Mouse (Mus musculus) limb, embryonic 14.5 days (tissue): Measurements from ENCODE around the gene Sez6. TPM values are rescaled to one million over a fixed set of nuclear protein-coding genes. Genes with fewer than 3 reads are reported as not detected.

Source experiments
- ATAC-seq: fragments of 200-750 bp; cut with Nextera tagmentation; 2 replicates; pipeline ENCODE4 v1.8.0; 2017; ENCODE audit warnings: low read depth, moderate number of reproducible peaks, moderate TSS enrichment; ENCODE audit not compliant: low FRiP score
- DNase-seq: peaks from one replicate; pipeline ENCODE4 v3.0.0-alpha.2; 2015; ENCODE audit warnings: low spot score
- H3K27ac ChIP-seq: fragments of 300-500 bp; sonication (generic); replicated peaks from 2 replicates; pipeline ENCODE4 v1.5.1; 2014; ENCODE audit warnings: low read depth, mild to moderate bottlenecking, low read length, moderate library complexity, mixed read lengths
- H3K27me3 ChIP-seq: fragments of 300-500 bp; sonication (generic); 2 replicates; pipeline ENCODE4 v1.6.1; 2014; ENCODE audit warnings: low read length, mixed read lengths; ENCODE audit not compliant: control insufficient read depth, insufficient read depth
- H3K36me3 ChIP-seq: fragments of 300-500 bp; sonication (generic); 2 replicates; pipeline ENCODE4 v1.6.1; 2014; ENCODE audit warnings: mild to moderate bottlenecking, low read length, moderate library complexity, mixed read lengths; ENCODE audit not compliant: control insufficient read depth, insufficient read depth
- H3K4me1 ChIP-seq: fragments of 300-500 bp; sonication (generic); 2 replicates; pipeline ENCODE4 v1.6.1; 2014; ENCODE audit warnings: antibody characterized with exemption, low read length, mixed read lengths; ENCODE audit not compliant: control insufficient read depth, insufficient read depth
- H3K4me2 ChIP-seq: fragments of 300-500 bp; sonication (generic); replicated peaks from 2 replicates; pipeline ENCODE4 v1.6.1; 2014; ENCODE audit warnings: low read depth, mild to moderate bottlenecking, low read length, moderate library complexity; ENCODE audit not compliant: severe bottlenecking
- H3K4me3 ChIP-seq: fragments of 300-500 bp; sonication (generic); replicated peaks from 2 replicates; pipeline ENCODE4 v1.5.1; 2014; ENCODE audit warnings: low read length
- H3K9ac ChIP-seq: fragments of 300-500 bp; sonication (generic); 2 replicates; pipeline ENCODE4 v1.6.1; 2014; ENCODE audit warnings: mild to moderate bottlenecking, low read depth, low read length, moderate library complexity; ENCODE audit not compliant: severe bottlenecking
- H3K9me3 ChIP-seq: fragments of 300-500 bp; sonication (generic); 2 replicates; pipeline ENCODE4 v1.6.1; 2016; ENCODE audit warnings: low read length; ENCODE audit not compliant: control insufficient read depth
- POLR2A ChIP-seq: fragments of 200-500 bp; IDR thresholded peaks from 2 replicates; pipeline ENCODE4 v1.8.0; 2012; ENCODE audit warnings: inconsistent platforms, mild to moderate bottlenecking, moderate library complexity, borderline replicate concordance; ENCODE audit not compliant: insufficient read depth, insufficient read length; ENCODE audit errors: extremely low read depth
- WGBS: fragments of 180-500 bp; shearing (Covaris S2); extraction: QIAGEN DNeasy Blood & Tissue Kit; methylation state at CpG from one replicate; pipeline ENCODE4 v1.1.7; 2014; 5-methylcytosine and 5-hydroxymethylcytosine counted together
- polyA plus RNA-seq, 2 experiments: library from polyadenylated mRNA; depleted of rRNA in 1 of 2; stranded (reverse) in 1 of 2; unstranded in 1 of 2; fragments of >200 nt; fragmentation: Nextera tagmentation in 1 of 2; extraction: Ambion mirVana in 1 of 2; gene quantifications; 2 replicates each; pipeline versions ENCODE4 v1.2.1 to v1.2.3; 2012 to 2014

The Sez6 gene
- polyA plus RNA-seq, 2 experiments: 1.2 to 1.4 TPM

GRCm38 (mm10) chr11:77906097-77906687, 24.4 kb upstream of the Sez6 start:
- Histone ChIP-seq H3K4me1 (peaks cover 7% of the 10 kb centered on the region; the same call in 1 of the 2 replicates), H3K27ac (no peak overlapping the region), H3K27me3 (no peaks in the 10 kb centered on the region), H3K9ac (no peak overlapping the region), H3K36me3 (no peaks in the 10 kb centered on the region), H3K4me2 (no peak overlapping the region), H3K4me3 (no peak overlapping the region), H3K9me3 (no peaks in the 10 kb centered on the region)
- no peak for TF ChIP-seq POLR2A
- DNase-seq: no peak
- ATAC-seq: no peak
- WGBS: 31% methylated on average over 19 of the region's 19 CpGs

- H3K4me1 ChIP-seq: peaks cover 3% of the 10 kb centered on the region; the same call in 1 of the 2 replicates
- DNase-seq (no peak), ATAC-seq (no peak)
- H3K36me3 ChIP-seq: no peaks in the 10 kb centered on the region
- 11% methylated on average over 9 of the region's 9 CpGs for WGBS
- H3K27me3 ChIP-seq: no peaks in the 10 kb centered on the region
- H3K4me3 ChIP-seq: no peak overlapping the region
- H3K4me2 ChIP-seq: no peak overlapping the region
- H3K27ac ChIP-seq: no peak overlapping the region
- H3K9me3 ChIP-seq: no peaks in the 10 kb centered on the region
- TF ChIP-seq POLR2A: no peak
- 0 out of 2 replicates have a peak overlapping the region, but pooled peaks have one; percentile 3 for H3K9ac ChIP-seq
Observed at GRCm38 (mm10) chr11:77906747-77907174, 23.8 kb upstream of the Sez6 start.

- Histone ChIP-seq H3K9me3 (no peaks in the 10 kb centered on the region), H3K27ac (no peak overlapping the region)
- no peak for TF ChIP-seq POLR2A
Observed at GRCm38 (mm10) chr11:77908468-77908867, 22.1 kb upstream of the Sez6 start.

GRCm38 (mm10) chr11:77909376-77909775, 21.2 kb upstream of the Sez6 start:
- no peak for TF ChIP-seq POLR2A
- Histone ChIP-seq H3K4me1 (no peaks in the 10 kb centered on the region), H3K9me3 (no peaks in the 10 kb centered on the region), H3K27ac (no peak overlapping the region), H3K4me3 (no peak overlapping the region), H3K9ac (no peak overlapping the region), H3K27me3 (peaks cover 9% of the 10 kb centered on the region; the same call in 1 of the 2 replicates), H3K36me3 (no peaks in the 10 kb centered on the region), H3K4me2 (no peak overlapping the region)
- DNase-seq: no peak
- 36% methylated on average over 5 of the region's 5 CpGs for WGBS
- no peak for ATAC-seq

More at GRCm38 (mm10) chr11:77908468-77908867, 22.1 kb upstream of the Sez6 start:
- WGBS: 75% methylated on average over 4 of the region's 4 CpGs
- Histone ChIP-seq H3K4me1 (no peaks in the 10 kb centered on the region), H3K4me2 (no peak overlapping the region), H3K36me3 (no peaks in the 10 kb centered on the region), H3K9ac (no peak overlapping the region), H3K4me3 (no peak overlapping the region), H3K27me3 (peaks cover under 1% of the 10 kb centered on the region; the same call in 1 of the 2 replicates)
- no peak for DNase-seq
- ATAC-seq: no peak

GRCm38 (mm10) chr11:77909776-77910175, 20.8 kb upstream of the Sez6 start:
- H3K27me3 ChIP-seq: peaks cover 10% of the 10 kb centered on the region; the same call in 1 of the 2 replicates
- 31% methylated on average over 6 of the region's 6 CpGs for WGBS

More at GRCm38 (mm10) chr11:77909776-77910175, 20.8 kb upstream of the Sez6 start:
- no peak for TF ChIP-seq POLR2A
- Histone ChIP-seq H3K4me3 (no peak overlapping the region), H3K36me3 (no peaks in the 10 kb centered on the region), H3K9ac (no peak overlapping the region), H3K4me1 (peaks cover 3% of the 10 kb centered on the region; the same call in 1 of the 2 replicates), H3K4me2 (no peak overlapping the region), H3K27ac (no peak overlapping the region), H3K9me3 (no peaks in the 10 kb centered on the region)
- no peak for DNase-seq
- no peak for ATAC-seq
